Mouse (Mus musculus): ENCODE measurements around the gene Hdac2. TPM values are rescaled to one million over a fixed set of nuclear protein-coding genes. Genes with fewer than 3 reads are reported as not detected.

Hdac2 gene
- 103 and 110 TPM in 2 replicates for polyA plus RNA-seq (2016; fragmentation: Nextera tagmentation; extraction: Ambion mirVana)

DNA sequence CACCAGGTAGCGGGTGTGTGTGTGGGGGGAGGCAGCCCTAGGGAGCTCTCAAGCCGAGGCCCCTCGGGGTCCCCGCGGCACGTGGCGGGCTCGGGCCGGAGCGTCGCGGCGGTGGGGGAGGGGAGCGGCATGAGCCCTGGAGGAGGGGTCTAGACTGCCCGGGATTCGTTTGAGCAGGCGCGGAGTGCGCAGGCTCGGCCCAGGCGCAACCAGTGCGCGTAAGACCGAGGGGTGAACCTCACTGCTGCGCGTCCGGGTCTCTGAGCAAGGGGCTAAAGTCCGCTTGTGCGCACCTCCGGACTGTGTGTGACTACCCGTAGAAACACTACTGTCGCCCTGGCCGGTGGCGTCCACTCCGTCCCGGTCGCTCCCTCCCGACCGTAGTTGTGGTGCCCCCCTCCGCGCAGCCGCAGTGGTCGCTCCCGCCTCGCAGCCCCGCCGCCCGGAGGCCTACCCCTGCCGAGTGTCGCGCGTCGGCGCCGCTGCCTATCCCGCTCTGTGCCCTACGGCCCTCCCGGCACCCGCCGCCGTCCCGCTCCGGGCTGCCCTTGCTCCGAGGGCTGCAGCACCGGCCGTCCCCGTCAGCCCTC is at the start of gene Hdac2:
Gene Hdac2 (plus strand): TSS at position 459 of the 590 bp plus-strand sequence.
- H3K27me3 ChIP-seq (replicated peaks), result no peaks in the 10 kb centered on the region
- peak within 1 kb of the TSS; percentile 92 for H3K27ac ChIP-seq
- peak within 1 kb of the TSS; percentile 84 for H3K4me2 ChIP-seq
- peak within 1 kb of the TSS; percentile 93 for H3K4me3 ChIP-seq
- no peaks in the 10 kb centered on the region for H3K36me3 ChIP-seq
- H3K9ac ChIP-seq, result peak within 1 kb of the TSS; percentile 96
- whole genome bisulfite sequencing (ENCODE audit: insufficient replicate concordance), result 3% methylated on average over 59 of the region's 67 CpGs
- no peaks in the 10 kb centered on the region for H3K9me3 ChIP-seq (replicated peaks)
- H3K4me1 ChIP-seq, result peaks cover 26% of the 10 kb centered on the region
- ATAC-seq, result peak; percentile 93

DNA sequence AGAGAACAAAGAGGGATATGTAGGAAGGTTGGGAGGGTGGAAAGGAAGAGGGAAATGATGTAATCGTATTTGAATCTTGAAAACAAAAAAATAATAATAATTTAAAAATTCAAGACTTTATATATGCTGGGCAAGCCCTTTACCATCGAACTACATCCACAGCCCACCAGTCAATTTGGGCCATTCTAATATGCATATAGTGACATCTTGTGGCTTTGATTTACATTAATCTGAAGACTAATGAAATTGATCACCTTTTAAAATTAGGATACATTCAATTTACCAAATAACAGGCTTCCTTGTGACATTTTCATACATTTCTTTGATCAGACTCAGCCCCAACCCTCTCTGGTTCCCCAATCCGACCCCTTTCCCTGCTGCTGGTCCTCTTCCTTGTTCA is 46.1 kb upstream of the Hdac2 start:
- H3K4me1 ChIP-seq, result no peaks in the 10 kb centered on the region
- no peak overlapping the region for H3K9ac ChIP-seq
- no peak for ATAC-seq
- no peaks in the 10 kb centered on the region for H3K36me3 ChIP-seq
- H3K27me3 ChIP-seq (replicated peaks), result no peaks in the 10 kb centered on the region
- no peak overlapping the region for H3K27ac ChIP-seq
- H3K9me3 ChIP-seq (replicated peaks), result no peaks in the 10 kb centered on the region
- H3K4me2 ChIP-seq, result no peak overlapping the region
- no peak overlapping the region for H3K4me3 ChIP-seq
- WGBS (ENCODE audit: insufficient replicate concordance), result 53% methylated on average over 3 of the region's 3 CpGs

GRCm38 (mm10) chr10:36935863-36936262 is 38.5 kb upstream of the Hdac2 start:
- no peak for ATAC-seq
- WGBS (ENCODE audit: insufficient replicate concordance), result 67% methylated on average over 5 of the region's 5 CpGs

DNA sequence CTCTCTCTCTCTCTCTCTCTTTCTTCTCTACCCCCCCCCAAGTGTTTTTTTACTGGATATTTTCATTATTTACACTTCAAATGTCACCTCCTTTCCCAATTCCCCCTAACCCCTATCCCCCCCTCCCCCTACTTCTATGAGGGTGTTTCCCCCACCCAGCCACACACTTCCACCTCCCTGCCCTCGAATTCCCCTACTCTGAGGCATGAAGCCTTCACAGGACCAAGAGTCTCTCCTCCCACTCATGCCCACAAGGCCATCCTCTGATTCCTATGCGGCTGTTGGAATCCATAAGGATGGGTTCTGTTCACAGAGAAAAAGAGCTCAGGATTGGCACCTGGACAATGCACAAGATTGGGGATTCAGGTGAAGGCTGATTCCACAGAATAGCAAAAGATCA is 38.1 kb upstream of the Hdac2 start:
- H3K36me3 ChIP-seq, result no peaks in the 10 kb centered on the region
- WGBS (ENCODE audit: insufficient replicate concordance), result 50% methylated on average over 2 of the region's 2 CpGs
- no peak overlapping the region for H3K27ac ChIP-seq
- ATAC-seq, result no peak
- no peak overlapping the region for H3K4me3 ChIP-seq
- no peak overlapping the region for H3K4me2 ChIP-seq
- H3K9me3 ChIP-seq (replicated peaks), result no peaks in the 10 kb centered on the region
- no peaks in the 10 kb centered on the region for H3K27me3 ChIP-seq (replicated peaks)
- H3K9ac ChIP-seq, result no peak overlapping the region
- H3K4me1 ChIP-seq, result no peaks in the 10 kb centered on the region

More at GRCm38 (mm10) chr10:36935863-36936262, 38.5 kb upstream of the Hdac2 start:
- Histone ChIP-seq H3K4me2 (no peak overlapping the region), H3K9ac (no peak overlapping the region), H3K4me3 (no peak overlapping the region), H3K27ac (no peak overlapping the region), H3K9me3 (replicated peaks) (no peaks in the 10 kb centered on the region), H3K36me3 (no peaks in the 10 kb centered on the region), H3K27me3 (replicated peaks) (no peaks in the 10 kb centered on the region), H3K4me1 (no peaks in the 10 kb centered on the region)

DNA sequence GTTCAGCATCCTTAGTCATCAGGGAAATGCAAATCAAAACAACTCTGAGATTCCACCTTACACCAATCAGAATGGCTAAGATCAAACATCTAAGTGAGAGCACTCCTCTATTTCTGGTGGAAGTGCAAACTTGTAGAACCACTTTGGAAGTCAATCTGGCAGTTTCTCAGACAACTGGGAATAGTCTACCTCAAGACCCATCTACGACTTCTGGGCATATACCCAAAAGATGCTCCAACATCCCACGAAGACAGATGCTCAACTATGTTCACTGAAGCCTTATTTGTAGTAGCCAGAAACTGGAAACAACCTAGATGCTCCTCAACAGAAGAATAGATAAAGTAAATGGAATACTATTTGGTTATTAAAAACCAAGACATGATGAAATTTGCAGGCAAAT is 22.6 kb upstream of the Hdac2 start:
- Histone ChIP-seq H3K27ac (no peak overlapping the region), H3K4me2 (no peak overlapping the region), H3K4me1 (no peaks in the 10 kb centered on the region), H3K27me3 (replicated peaks) (no peaks in the 10 kb centered on the region), H3K36me3 (no peaks in the 10 kb centered on the region), H3K4me3 (no peak overlapping the region), H3K9me3 (replicated peaks) (no peaks in the 10 kb centered on the region), H3K9ac (no peak overlapping the region)
- no peak for ATAC-seq
- WGBS (ENCODE audit: insufficient replicate concordance), result 51% methylated on average over 2 of the region's 2 CpGs

GRCm38 (mm10) chr10:36952622-36953021 is 21.7 kb upstream of the Hdac2 start:
- ATAC-seq, result no peak

GRCm38 (mm10) chr10:36959563-36960110 is 14.7 kb upstream of the Hdac2 start:
- Histone ChIP-seq H3K9me3 (replicated peaks) (no peaks in the 10 kb centered on the region), H3K4me1 (no peaks in the 10 kb centered on the region), H3K27me3 (replicated peaks) (no peaks in the 10 kb centered on the region), H3K9ac (no peak overlapping the region), H3K4me3 (no peak overlapping the region), H3K36me3 (no peaks in the 10 kb centered on the region), H3K27ac (no peak overlapping the region), H3K4me2 (no peak overlapping the region)
- no peak for ATAC-seq
- WGBS (ENCODE audit: insufficient replicate concordance), result 56% methylated on average over 1 of the region's 1 CpGs

More at GRCm38 (mm10) chr10:36952622-36953021, 21.7 kb upstream of the Hdac2 start:
- Histone ChIP-seq H3K4me3 (no peak overlapping the region), H3K27me3 (replicated peaks) (no peaks in the 10 kb centered on the region), H3K4me2 (no peak overlapping the region), H3K36me3 (no peaks in the 10 kb centered on the region), H3K9me3 (replicated peaks) (no peaks in the 10 kb centered on the region), H3K9ac (no peak overlapping the region), H3K27ac (no peak overlapping the region), H3K4me1 (no peaks in the 10 kb centered on the region)
- 41% methylated on average over 2 of the region's 2 CpGs for WGBS (ENCODE audit: insufficient replicate concordance)

GRCm38 (mm10) chr10:36964406-36964805 is 9.9 kb upstream of the Hdac2 start:
- H3K27ac ChIP-seq, result no peak overlapping the region
- H3K4me2 ChIP-seq, result no peak overlapping the region
- no peak for ATAC-seq
- H3K9ac ChIP-seq, result no peak overlapping the region
- no peak overlapping the region for H3K4me3 ChIP-seq
- H3K36me3 ChIP-seq, result no peaks in the 10 kb centered on the region
- no peaks in the 10 kb centered on the region for H3K9me3 ChIP-seq (replicated peaks)
- no peaks in the 10 kb centered on the region for H3K4me1 ChIP-seq
- no peaks in the 10 kb centered on the region for H3K27me3 ChIP-seq (replicated peaks)
- WGBS (ENCODE audit: insufficient replicate concordance), result 32% methylated on average over 2 of the region's 2 CpGs

DNA sequence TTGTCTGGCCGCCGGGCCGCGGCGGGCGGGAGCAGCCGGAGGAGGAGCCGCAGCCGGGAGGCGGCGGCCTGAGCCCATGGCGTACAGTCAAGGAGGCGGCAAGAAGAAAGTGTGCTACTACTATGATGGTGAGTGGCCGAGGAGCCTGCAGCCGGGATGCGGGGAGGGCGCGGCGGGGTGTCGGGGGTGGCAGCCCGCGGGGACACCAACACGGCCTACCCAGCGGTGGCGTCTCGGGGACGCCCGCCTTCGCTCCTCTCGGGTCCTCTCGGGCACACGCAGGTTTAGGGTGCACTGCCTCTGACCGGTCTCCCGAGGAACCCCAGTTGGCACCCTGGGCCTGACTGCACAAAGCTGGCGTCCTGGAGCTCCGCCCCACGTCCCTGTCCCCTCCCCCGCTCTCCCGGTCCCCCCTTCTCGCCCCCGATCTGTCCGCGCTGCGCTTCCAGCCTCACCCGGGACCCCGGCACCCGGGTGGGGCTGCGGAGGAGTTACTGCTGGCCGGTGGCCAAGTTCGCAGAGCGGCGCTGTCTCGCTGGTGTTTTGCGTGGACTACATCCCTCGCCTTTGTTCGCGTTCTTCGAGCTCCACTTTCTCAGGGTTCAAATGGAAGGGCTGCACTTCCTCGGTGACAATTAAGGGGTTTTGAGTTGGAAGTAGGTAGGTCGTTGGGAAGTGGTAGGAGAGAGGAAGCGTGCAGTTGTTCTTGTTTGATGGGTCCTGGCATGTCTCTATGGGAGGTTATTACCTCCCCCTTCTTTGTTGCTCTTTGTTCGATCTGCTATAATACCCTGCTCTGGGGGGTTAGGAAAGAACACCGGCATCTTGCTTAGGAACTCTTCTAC is 554 bp downstream of the Hdac2 start:
- Histone ChIP-seq H3K36me3 (no peaks in the 10 kb centered on the region), H3K4me2 (peak overlapping the region; percentile 84), H3K4me1 (peaks cover 26% of the 10 kb centered on the region), H3K27me3 (replicated peaks) (no peaks in the 10 kb centered on the region), H3K9ac (peak overlapping the region; percentile 96), H3K27ac (peak overlapping the region; percentile 92), H3K9me3 (replicated peaks) (no peaks in the 10 kb centered on the region), H3K4me3 (peak overlapping the region; percentile 93)
- WGBS (ENCODE audit: insufficient replicate concordance), result under 1% methylated on average over 63 of the region's 63 CpGs
- peak; percentile 75 for ATAC-seq

DNA sequence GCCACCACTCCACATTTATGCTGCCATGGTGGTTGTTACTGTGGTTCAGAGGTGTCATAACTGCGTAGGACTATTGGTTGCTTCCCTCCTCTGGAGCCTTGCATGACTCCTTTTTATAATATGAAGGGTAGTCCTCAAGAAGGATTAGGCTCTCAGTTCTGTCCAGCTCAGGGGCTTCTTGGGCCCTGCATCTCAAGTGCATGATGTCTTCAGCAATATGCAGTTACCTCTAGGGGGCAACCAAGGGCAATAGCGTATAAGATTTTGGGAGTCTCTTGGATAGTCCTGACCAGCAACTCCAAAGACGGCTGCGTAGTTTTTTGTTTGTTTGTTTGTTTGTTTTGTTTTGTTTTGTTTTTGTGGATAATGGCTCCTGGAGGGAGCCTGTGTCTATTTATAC is 7.5 kb downstream of the Hdac2 start:
- no peaks in the 10 kb centered on the region for H3K27me3 ChIP-seq (replicated peaks)
- no peak overlapping the region for H3K4me2 ChIP-seq
- H3K27ac ChIP-seq, result no peak overlapping the region
- peaks cover 4% of the 10 kb centered on the region; the same call in 1 of the 2 replicates for H3K4me1 ChIP-seq
- ATAC-seq, result no peak
- no peak overlapping the region for H3K9ac ChIP-seq
- no peaks in the 10 kb centered on the region for H3K9me3 ChIP-seq (replicated peaks)
- H3K4me3 ChIP-seq, result no peak overlapping the region
- peaks cover 16% of the 10 kb centered on the region for H3K36me3 ChIP-seq
- 85% methylated on average over 4 of the region's 4 CpGs for WGBS (ENCODE audit: insufficient replicate concordance)

GRCm38 (mm10) chr10:36992149-36992548 is 17.8 kb downstream of the Hdac2 start:
- Histone ChIP-seq H3K4me2 (no peak overlapping the region), H3K4me3 (no peak overlapping the region), H3K27me3 (replicated peaks) (no peaks in the 10 kb centered on the region), H3K4me1 (peaks cover 7% of the 10 kb centered on the region; the same call in 1 of the 2 replicates), H3K9ac (no peak overlapping the region), H3K27ac (no peak overlapping the region), H3K9me3 (replicated peaks) (no peaks in the 10 kb centered on the region), H3K36me3 (peaks cover 85% of the 10 kb centered on the region)
- ATAC-seq, result peak; percentile 46; the same call in 1 of the 2 replicates
- WGBS (ENCODE audit: insufficient replicate concordance), result 87% methylated on average over 2 of the region's 2 CpGs

GRCm38 (mm10) chr10:37000839-37001238 is 26.5 kb downstream of the Hdac2 start:
- H3K27ac ChIP-seq, result no peak overlapping the region
- no peak for ATAC-seq
- H3K4me2 ChIP-seq, result no peak overlapping the region
- H3K27me3 ChIP-seq (replicated peaks), result no peaks in the 10 kb centered on the region
- H3K9me3 ChIP-seq (replicated peaks), result no peaks in the 10 kb centered on the region
- no peak overlapping the region for H3K4me3 ChIP-seq
- peaks cover 84% of the 10 kb centered on the region for H3K36me3 ChIP-seq
- no peaks in the 10 kb centered on the region for H3K4me1 ChIP-seq
- WGBS (ENCODE audit: insufficient replicate concordance), result 82% methylated on average over 2 of the region's 2 CpGs
- no peak overlapping the region for H3K9ac ChIP-seq
